Mouse (Mus musculus) MEL (cell line): Measurements from ENCODE around the gene Cpsf2.

Experiments
- BHLHE40 ChIP-seq: IDR thresholded peaks from 2 replicates; pipeline ENCODE4 v1.6.1; 2012; ENCODE audit warnings: low read depth, mild to moderate bottlenecking, inconsistent platforms, low read length, improper control_type of control experiment, borderline replicate concordance
- CTCF ChIP-seq, 3 experiments: IDR thresholded peaks in 2 of 3; conservative IDR thresholded peaks in 1 of 3; 2 replicates each; pipeline ENCODE4 v1.5.1; 2011 to 2012; ENCODE audit warnings: low read length in 3 of 3, low read depth in 2 of 3, mild to moderate bottlenecking in 2 of 3, improper control_type of control experiment in 1 of 3, inconsistent platforms in 1 of 3, mixed read lengths in 1 of 3, moderate library complexity in 1 of 3; ENCODE audit not compliant: control insufficient read depth in 1 of 3, insufficient read depth in 1 of 3, poor library complexity in 1 of 3, severe bottlenecking in 1 of 3
- EP300 ChIP-seq, 2 experiments: IDR thresholded peaks; 2 replicates each; pipeline ENCODE4 v1.6.1; 2011; ENCODE audit warnings: improper control_type of control experiment in 2 of 2, low read length in 2 of 2, low read depth in 1 of 2, mild to moderate bottlenecking in 1 of 2
- GATA1 ChIP-seq: IDR thresholded peaks from 2 replicates; pipeline ENCODE4 v1.6.1; 2011; ENCODE audit warnings: low read depth, low read length, improper control_type of control experiment
- JUND ChIP-seq: IDR thresholded peaks from 2 replicates; pipeline ENCODE4 v1.6.1; 2011; ENCODE audit warnings: low read depth, mild to moderate bottlenecking, improper control_type of control experiment, low read length
- MAFK ChIP-seq: IDR thresholded peaks from 2 replicates; pipeline ENCODE4 v1.6.1; 2011; ENCODE audit warnings: low read depth, mild to moderate bottlenecking, low read length, improper control_type of control experiment, borderline replicate concordance
- MEF2A ChIP-seq: IDR thresholded peaks from 2 replicates; pipeline ENCODE4 v1.6.1; 2014; ENCODE audit warnings: low read depth, mild to moderate bottlenecking, inconsistent platforms, low read length, improper control_type of control experiment; ENCODE audit not compliant: poor library complexity, insufficient replicate concordance, severe bottlenecking; ENCODE audit errors: extremely low read depth
- POLR2A ChIP-seq, 2 experiments: IDR thresholded peaks; 2 replicates each; pipeline ENCODE4 v1.6.1; 2011 to 2012; ENCODE audit warnings: low read length in 2 of 2, mild to moderate bottlenecking in 2 of 2, control low read depth in 1 of 2, improper control_type of control experiment in 1 of 2, low read depth in 1 of 2, moderate library complexity in 1 of 2; ENCODE audit not compliant: control insufficient read depth in 1 of 2, insufficient read depth in 1 of 2, poor library complexity in 1 of 2
- POLR2AphosphoS2 ChIP-seq: IDR thresholded peaks from 2 replicates; pipeline ENCODE4 v1.6.1; 2011; ENCODE audit warnings: low read length, improper control_type of control experiment
- POLR2AphosphoS5 ChIP-seq: IDR thresholded peaks from 2 replicates; pipeline ENCODE4 v1.6.1; 2012; ENCODE audit warnings: low read depth, borderline replicate concordance, mild to moderate bottlenecking, inconsistent platforms, low read length, moderate library complexity, mixed read lengths
- RCOR1 ChIP-seq: IDR thresholded peaks from 2 replicates; pipeline ENCODE4 v1.6.1; 2012; ENCODE audit warnings: low read depth, mild to moderate bottlenecking, inconsistent platforms, low read length, improper control_type of control experiment
- SMC3 ChIP-seq: IDR thresholded peaks from 2 replicates; pipeline ENCODE4 v1.6.1; 2011; ENCODE audit warnings: low read depth, low read length, improper control_type of control experiment
- TAL1 ChIP-seq: IDR thresholded peaks from 2 replicates; pipeline ENCODE4 v1.6.1; 2012; ENCODE audit warnings: mild to moderate bottlenecking, inconsistent platforms, low read length, moderate library complexity, mixed read lengths

GRCm38 (mm10) chr12:101957942-101958544, 17.7 kb upstream of the Cpsf2 start, which contains the start of gene Atxn3:
- TF ChIP-seq CTCF (IDR thresholded peaks at IDR 0.05 in 2 of 3, conservative IDR thresholded peaks at IDR 0.05 in 1 of 3; ENCODE audit: control insufficient read depth in 1 of 3, insufficient read depth in 1 of 3, low read depth in 2 of 3, low read length in 3 of 3, poor library complexity in 1 of 3, severe bottlenecking in 1 of 3) (peak in 2 of 3 experiments; percentile 59 to 74; a peak in 4 of 6 replicates), POLR2A (IDR thresholded peaks at IDR 0.05; ENCODE audit: control insufficient read depth in 1 of 2, insufficient read depth in 1 of 2, low read depth in 1 of 2, low read length in 2 of 2, poor library complexity in 1 of 2) (peak; percentile 55 to 75; a peak in 3 of 4 replicates), EP300 (IDR thresholded peaks at IDR 0.05; ENCODE audit: low read depth in 1 of 2, low read length in 2 of 2) (0 out of 4 replicates have a peak, but pooled peaks of 1 of the 2 experiments have one; percentile 10), GATA1 (no peak), RCOR1 (no peak), POLR2AphosphoS5 (no peak), JUND (no peak), MAFK (no peak), SMC3 (no peak), MEF2A (no peak), BHLHE40 (peak; percentile 91), POLR2AphosphoS2 (no peak), TAL1 (no peak)
